Mouse (Mus musculus) testis, postnatal 10 days (tissue): Measurements from ENCODE around the gene Lmntd2.
"Not testable (repeated sequence)": the region's sequence is repeated elsewhere in the genome, so short reads cannot be mapped to it uniquely, and the experiment has no call there.

Source experiments
- DNase-seq: peaks from one replicate; pipeline ENCODE4 v3.0.0; 2021; ENCODE audit warnings: low spot score

Gene Lmntd2

DNA sequence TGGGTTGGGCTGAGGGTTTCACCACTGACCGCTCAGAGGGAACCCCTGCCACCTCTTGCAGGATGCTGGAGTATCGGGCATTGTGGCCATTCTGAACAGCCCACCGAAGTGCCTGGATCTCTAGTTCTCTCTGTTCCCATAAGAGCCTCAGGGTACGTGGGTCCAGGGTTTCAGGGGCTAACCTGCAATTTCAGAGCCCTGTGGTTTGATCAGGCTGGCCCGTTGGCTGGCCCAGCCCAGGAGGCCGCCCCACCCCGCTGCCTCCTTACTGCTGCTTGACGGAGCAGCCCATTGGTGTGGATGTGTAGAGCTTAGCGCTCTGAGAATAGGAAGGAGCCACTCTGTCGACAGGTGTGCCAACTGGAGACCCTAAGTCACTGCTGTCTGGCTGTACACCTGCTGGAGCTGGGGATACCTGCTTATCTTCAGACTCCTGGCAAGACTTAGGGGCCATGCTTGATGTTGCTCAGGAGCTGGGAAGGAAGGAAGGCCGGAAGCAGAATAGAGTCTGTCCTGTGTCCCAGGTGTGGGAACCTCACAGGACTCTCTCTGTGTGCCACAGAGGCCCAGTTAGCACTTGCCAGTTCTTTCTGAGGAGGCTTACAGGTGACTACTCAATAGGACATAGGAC is at the start of gene Lmntd2:
Lmntd2 (minus strand) TSS at position 476 of the 631 bp plus-strand sequence.
- DNase-seq = peak; percentile 39

DNA sequence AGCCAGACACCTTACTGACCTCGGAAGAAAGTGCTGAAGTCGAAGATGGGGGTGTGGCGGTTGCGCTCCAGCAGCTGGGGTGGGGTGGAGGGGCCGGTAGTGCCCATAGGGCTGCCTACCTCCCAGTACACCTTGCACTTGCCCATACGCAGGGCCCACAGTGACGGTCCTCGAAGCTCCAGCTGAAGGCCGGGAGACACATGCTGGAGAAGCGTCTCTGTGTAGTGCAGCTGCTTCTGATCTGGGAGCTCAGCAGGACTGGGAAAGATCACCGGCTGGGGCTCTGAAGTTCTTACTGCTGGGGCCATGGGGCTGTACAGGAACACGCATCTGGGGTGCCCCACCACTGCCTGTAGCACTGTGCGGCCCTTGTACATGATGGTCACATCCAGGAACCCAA is 49.8 kb upstream of the Lmntd2 start:
- no peak for DNase-seq

DNA sequence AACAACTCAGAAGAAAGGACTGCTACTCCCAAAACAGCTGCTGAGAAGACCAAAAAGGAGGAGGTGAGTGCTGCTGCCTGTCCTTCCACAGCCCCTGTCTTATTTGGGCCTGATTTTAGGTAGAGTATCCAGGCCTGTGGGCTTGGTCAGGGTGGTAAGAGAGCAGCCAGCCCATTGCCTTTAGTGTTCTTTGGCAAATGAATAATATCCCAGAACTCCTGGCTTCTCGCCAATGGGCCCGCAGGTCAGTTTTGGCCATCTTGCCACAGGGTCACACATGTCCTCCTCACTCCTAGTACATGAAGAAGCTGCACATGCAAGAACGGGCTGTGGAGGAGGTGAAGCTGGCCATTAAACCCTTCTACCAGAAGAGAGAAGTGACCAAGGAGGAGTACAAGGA is 47.6 kb upstream of the Lmntd2 start:
- no peak for DNase-seq

DNA sequence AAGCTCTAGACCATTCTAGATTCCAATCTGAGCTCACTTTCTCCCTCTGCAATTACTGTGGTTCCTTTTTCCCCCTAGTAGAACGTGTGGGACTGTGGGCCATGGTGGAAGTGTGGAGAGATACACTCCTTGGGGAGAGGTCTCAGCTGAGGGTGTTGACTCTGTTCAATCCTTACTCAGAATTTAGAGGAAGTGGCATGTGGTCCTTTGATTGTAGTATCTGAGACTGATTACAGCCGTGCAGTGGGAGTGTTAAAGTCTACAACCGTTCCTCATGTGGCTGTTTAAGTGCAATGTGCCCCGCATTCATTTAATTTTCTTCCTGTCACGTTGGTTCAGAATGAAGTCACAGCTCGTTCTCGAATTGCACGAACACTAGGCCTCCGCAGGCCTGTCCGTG is 42.3 kb upstream of the Lmntd2 start:
- no peak for DNase-seq

DNA sequence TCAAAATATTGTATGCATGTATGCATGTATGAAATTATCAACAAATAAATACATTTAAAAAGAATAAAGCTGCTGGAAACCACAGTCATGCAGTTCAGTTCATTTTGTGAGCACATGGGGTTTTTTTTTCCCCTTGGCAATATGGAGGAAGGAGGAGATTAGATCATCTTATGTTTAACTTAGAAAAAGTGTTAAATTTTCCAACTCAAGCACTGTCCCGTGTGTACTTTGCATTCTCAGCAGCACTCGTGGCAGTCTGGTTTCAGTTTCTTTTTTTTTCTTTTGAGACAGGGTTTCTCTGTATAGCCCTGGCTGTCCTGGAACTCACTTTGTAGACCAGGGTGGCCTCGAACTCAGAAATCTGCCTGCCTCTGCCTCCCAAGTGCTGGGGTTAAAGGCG is 36.6 kb upstream of the Lmntd2 start:
- not testable (repeated sequence) for DNase-seq

DNA sequence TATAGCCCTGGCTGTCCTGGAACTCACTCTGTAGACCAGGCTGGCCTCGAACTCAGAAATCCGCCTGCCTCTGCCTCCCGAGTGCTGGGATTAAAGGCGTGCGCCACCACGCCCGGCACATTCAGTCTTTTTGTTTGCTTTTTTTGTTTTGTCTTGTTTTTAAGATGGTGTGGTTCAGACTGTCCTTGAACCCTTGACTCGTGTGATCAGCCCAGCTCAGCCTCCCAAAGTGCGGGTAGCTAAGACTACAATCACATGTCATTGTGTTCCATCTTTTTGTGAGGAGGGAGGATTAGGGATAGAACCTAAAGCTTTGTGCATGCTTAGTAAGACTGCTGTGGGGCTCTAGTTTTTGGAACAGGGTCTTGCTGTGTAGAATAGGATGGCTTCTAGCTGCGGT is 17.7 kb upstream of the Lmntd2 start:
- no peak for DNase-seq

DNA sequence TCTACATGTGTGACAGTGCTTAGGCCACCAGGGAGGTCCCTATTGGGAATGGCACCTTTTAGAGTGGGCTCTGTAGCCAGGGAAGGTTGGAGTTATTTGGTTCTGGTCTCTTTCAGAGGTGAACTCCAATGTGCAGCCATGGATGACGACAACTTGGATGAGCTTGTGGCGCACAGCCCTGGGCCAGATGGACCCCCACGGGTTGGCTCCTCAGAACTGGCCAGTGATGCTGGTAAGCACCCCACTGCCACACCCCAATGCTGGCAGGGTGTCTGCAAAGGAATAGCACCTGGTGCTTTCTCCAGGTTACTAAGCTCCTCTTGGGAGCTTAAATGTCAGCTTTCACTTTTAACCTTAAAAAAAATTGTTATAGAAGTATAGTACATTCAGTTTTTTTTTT is 17.2 kb upstream of the Lmntd2 start:
- DNase-seq = no peak

DNA sequence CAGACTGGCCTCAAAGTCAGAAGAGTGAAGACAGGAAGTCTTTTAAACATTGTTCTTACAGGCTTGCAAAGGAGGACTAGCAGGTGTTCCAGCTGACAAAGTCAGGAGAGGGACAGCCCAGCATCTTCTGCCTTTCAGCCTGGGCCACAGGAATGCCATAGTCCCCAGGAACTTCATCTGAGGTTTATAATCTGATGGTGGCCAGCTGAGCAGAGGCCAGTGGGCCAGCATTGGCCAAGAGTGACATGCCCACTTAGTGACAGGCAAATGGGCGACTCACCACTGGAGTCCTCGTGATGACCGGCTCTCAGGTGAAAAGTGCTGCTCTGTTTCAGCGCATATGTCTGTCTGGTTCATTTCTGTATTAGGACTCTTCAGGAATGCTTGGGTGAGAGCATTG is 16.7 kb upstream of the Lmntd2 start:
- DNase-seq = no peak

DNA sequence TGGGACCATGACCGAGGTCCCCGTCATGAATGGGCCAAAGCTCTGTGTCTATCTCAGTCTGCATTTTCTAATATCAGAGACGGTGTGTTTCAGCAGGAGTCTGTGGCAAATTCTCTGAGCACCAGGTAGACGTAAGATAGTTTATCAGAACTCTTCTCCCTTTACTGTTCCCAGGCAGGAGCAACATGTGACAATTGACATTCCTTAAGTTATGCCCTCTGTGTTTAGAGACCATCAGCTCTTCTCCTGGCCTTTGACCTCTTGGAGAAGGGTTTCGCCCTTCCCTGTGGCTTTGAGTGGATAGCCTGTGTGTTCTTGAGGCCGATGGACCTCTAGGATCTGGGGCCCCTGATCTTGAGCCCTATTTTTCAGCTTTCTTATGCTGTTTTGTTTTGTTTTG is 15.8 kb upstream of the Lmntd2 start:
- no peak for DNase-seq

DNA sequence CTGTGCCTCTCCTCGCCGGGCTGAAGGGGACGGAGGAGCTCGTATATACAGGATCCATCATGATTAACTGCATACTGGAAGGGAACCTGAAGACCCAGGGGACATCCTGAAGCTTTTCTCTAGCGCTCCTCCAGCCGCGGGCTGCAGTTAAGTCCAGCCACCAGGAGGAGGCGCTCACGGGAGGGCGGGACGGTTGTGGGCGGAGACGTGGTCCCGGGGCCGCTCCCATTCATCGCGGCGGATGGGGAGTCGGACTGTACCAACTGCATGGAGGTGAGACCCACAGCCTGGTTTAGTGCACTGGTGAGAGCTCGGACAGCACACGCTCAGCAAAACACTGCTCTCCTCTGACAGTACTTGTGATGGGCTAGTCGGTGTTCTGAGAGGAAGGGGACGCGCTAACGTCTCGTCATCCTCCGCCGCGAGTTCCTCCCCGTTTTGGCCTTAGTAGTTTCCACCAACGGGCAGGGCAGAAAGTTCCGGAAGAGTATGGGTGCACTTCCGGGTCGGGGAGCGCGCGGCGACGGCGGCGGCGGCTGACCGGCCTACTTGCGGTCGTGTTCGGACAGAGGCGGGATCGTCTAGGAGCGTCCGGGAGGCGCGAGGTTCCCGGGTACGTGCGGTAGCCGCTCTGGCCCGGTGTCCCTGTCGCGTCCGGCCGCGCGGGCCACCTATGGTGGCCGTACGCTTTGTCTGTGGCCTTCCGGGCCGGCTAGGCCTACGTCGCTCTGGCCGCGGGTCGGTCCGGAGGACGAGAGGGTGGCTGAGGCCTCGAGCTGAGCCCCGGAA is 14.6 kb upstream of the Lmntd2 start, which contains the start of gene Phrf1:
Phrf1 (plus strand) TSS at position 506 of the 789 bp plus-strand sequence.
- DNase-seq = peak; percentile 98

DNA sequence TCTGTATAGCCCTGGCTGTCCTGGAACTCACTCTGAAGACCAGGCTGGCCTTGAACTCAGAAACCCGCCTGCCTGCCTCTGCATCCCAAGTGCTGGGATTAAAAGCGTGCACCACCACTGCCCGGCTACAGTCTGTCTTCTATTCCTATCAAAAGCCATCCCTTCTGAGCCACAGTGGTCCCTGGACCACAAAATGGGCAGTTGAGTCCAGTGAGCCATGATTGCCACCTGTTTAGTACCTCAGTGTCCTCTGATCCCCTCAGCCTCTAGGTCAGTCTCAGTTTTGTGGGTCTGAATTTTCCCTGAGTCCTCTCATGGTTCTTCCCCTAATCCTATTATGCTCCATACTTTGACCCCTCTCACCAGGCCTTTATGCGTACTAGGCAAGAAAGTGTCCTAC is 13.9 kb upstream of the Lmntd2 start:
- DNase-seq = no peak

DNA sequence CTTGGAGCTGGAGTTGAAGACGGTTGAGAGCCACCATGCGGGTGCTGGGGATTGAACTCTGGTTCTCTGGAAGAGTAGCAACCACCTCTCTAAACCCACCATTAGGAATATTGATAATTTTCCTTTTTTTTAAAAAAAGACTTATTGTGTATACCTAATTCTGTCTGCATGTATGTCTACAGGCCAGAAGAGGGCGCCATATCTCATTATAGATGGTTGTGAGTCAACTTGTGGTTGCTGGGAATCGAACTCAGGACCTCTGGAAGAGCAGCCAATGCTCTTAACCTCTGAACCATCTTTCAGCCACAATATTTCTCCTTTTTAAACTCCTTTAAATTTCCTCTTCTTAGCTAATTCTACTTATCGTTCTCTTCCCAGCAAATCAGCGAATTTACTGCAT is 12.7 kb upstream of the Lmntd2 start:
- no peak for DNase-seq

DNA sequence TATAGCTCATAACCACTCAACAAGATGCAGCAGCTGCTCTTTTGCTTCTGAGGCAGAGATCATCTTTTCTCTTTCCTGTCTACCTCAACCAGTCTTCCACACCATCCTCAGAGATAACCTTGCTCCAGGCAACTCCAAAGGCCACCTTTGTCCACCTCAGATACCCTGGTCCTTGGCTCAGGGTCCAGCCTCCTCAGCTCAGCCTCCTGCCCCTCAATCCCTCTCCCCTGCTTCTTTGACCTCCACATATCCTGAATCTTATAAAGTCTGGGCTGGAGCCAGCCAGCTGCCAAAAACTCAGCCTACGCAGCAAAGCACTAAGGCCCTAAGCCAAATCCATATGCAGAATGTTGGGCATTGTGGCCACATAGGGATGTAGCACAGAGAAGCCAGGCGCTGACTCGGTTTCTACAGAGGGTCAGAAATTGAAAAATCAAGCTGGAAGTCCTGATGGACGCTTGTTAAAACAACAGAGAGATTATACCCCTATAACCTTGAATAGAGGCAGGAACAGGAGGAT is 8.9 kb upstream of the Lmntd2 start:
- DNase-seq = no peak

DNA sequence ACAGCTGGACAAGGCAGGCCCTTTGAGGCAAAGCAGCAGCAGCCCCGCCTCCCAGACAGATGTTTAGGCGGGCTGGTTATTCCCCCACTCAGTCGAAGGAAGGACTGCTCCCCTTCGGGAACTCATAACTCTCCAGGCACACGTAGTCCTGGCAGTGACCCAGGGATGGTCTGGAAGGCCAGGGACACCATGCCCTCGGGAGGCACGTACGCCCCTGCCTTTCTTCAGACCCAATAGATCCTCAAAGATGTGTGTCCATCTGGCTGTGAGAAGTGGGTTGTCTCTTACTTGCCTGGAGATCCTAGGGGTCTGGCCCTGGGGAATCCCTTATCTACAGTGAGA is 8.2 kb upstream of the Lmntd2 start:
- DNase-seq = no peak

DNA sequence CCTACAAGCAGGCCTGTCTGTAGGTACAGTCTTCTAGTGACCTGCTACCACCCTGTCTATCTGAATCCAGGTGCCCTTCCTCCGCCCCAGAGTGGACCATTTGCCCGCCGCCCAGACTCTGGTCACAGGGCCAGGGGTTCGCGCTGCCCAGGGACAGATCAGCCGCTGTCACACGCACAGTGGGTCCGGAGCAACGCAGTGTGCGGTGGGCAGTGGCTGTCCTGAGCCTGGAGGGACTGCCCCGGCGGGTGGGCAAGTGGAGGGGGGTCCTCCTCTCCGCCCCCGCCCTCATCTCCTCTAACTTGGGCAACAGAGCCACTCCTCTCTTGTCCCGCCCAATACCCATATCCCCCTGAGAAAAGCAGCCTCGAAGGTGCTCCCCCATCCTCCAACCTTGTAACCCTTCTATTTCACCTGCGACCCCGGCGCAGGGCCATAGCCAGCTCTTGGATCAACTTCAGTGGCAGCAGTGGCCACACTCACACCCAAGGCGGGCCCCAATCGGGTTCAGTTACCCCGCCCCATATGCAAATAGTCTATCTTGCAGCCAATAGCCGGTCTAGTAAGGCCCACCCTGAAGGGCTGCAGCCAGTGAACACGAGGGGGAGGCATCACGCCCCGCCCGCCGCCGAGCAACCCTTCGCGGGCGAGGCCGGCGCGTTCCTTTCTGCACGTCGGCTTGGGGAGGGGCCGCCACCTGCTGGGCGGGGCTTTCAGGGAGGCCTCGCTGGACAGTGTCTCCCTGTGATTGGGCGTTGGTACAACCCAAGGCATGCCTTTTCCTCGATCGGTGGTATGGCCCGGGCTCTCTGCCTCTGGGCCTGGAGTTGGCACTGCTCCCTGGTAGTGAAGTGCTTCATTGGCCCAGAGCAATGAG is 7.6 kb upstream of the Lmntd2 start:
- peak; percentile 98 for DNase-seq

DNA sequence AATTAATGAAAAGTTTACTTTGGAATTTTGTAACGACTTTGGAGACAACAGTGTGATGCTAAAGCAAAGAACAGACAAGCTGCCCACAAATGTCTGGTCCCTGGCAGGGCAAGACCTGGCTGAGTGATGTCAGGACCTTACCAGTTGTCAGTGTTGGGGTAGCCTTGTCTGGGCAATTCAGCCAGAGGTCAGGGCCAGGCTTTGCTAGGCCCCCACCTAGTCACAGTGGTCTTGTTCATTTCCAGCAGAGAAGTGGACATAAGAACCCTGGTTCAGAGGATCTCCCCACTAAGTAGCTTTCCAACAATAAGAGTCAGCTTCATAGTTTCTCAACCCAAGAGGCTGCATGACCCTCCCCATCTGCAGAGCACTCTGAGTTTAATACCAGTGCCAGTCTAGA is 6.5 kb upstream of the Lmntd2 start:
- no peak for DNase-seq

DNA sequence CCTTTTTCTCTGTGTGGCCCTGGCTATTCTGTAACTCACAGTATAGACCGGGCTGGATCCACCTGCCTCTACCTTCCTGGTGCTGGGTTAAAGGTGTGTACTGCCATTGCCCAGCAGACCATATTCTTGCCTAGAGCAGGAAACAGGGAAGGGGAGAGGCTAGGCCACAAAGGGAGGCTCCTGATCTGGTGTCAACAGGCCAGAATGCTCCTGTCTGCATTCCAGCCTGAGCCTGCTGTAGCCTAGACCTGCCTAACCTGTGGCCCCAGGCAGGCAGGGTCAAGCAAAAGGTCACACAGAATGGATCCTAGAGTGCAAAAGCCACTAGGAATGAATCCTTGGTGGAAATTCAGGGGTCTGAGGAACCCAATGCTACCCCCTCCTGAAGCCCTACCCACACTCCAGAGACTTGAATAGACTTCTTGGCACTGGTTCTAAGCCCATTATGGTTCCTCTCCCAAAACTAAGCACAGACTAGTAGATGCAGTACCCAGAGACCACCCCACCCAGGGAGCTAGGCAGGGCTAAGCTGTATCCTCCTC is 5.7 kb upstream of the Lmntd2 start:
- no peak for DNase-seq

DNA sequence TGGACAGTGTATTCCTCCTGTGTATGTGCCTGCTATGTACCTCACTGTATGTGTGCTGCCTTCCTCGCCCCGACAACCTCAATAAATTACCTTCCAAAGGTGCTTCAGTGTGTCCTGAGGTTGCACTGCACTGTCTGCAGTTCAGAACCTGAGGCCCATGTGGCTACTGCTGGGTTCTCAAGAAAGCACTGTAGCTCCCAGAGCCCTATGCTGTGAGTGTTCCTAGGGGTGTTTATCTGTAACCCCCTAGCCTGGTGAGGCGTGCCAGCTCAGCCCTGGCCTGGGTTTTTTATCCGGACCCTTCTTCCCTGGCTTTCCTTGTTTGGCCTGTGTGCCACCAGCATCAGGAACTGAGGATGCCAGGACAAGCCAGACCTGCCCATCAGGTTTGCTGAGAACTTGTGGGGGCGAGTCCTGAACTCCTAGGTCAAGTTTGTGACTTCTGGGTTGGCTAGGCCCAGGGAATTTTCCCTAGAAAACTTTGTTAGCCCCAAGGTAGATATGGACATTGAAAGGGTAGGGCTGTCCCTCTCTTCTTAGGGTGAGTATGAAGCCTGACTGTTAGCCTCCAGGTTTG is 4.8 kb upstream of the Lmntd2 start:
- no peak for DNase-seq

DNA sequence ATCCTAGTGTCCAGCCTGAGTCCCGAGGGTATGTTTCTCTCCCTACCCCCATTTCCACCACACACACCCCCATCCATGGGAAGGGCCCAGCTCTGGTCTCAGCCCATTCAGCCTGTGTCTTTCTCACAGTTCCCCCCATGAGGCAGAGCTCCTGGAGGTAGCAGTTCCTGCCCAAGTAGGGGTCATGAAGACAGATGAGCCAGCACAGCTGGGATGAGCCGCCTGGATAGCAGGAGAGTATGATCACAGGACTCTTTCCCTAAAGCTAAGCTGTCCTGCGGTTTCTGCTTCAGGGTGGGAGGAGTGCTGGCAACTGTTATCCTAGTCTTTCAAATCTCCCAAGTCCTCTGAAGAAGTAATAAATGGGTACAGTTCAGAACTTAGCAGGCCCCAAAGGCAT is 4.3 kb upstream of the Lmntd2 start:
- DNase-seq = no peak

DNA sequence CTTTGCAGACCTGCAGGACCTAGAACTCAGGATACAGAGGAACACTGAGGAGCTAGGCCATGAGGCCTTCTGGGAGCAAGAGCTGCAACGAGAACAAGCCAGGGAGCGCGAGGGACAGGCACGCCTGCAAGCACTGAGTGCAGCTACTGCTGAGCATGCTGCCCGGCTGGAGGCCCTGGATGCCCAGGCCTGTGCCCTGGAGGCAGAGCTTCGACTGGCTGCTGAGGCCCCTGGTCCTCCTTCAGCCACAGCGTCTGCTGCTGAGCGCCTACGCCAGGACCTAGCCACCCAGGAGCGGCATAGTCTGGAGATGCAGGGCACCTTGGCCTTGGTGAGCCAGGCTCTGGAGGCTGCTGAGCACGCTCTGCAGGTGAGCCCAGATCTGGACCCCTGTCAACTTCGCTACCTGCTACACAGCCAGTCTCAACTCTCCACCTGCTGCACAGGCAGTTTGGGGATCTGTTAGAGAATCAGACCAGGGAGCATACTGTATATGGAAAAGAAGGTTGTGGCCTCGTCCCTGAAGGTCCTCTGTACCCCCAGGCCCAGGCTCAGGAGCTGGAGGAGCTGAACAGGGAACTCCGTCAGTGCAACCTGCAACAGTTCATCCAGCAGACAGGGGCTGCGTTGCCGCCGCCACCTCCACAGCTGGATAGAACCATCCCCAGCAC is 3.6 kb upstream of the Lmntd2 start:
- no peak for DNase-seq

DNA sequence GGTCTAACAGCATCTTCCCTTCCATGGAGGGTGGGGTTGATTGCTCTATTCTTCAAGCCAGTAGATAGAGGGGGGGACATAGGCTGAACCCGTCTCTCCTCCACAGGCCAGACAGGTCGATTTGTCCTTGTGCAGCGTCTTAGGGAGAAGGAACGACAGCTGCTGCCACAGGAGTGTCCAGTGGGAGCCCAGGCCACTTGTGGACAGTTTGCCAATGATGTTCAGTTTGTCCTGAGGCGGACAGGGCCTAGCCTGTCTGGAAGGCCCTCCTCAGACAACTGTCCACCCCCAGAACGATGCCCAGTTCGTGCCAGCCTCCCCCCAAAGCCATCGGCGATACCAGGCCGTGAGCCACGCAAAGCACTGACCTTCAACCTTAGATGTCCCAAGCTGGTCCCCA is 3.0 kb upstream of the Lmntd2 start:
- no peak for DNase-seq
